13 mouse cellular contexts compared by ENCODE assay signal in genomic region chr4:43965856-43966535, GRCm38 (mm10). TPM values are rescaled to one million over a fixed set of nuclear protein-coding genes. Genes with fewer than 3 reads are reported as not detected.
DNase-seq lines count a peak whose midpoint lies in the region; ATAC-seq lines count a peak whose summit lies in the region.
"Had no signal": no experiment of that assay in that cellular context is flagged by ENCODE, and none has a peak within 500 bp of the region (broad histone marks: within the 10 kb centered on the region; RNA-seq: fewer than 3 reads in every experiment).

No protein-coding gene starts in this region.

- peak; percentile 36 for ATAC-seq in inflammation-experienced regulatory T-cells, adult 6 months
- ATAC-seq in midbrain, embryonic 13.5 days: no peak

- no peaks in the 10 kb centered on the region for H3K36me3 ChIP-seq in midbrain, embryonic 13.5 days

- no peak overlapping the region for H3K4me2 ChIP-seq in midbrain, embryonic 13.5 days (replicated peaks)

- H3K4me3 ChIP-seq in midbrain, embryonic 13.5 days (replicated peaks): no peak overlapping the region

- DNase-seq in testis, postnatal 14 days (ENCODE audit: low spot score): peak; percentile 31
- DNase-seq in testis, postnatal 10 days (ENCODE audit: low spot score): no peak
- peak; percentile 60 to 70 for DNase-seq in lung, postnatal 4 days
- no peak for DNase-seq in embryo, embryonic 10.5 days (ENCODE audit: low spot score)
- DNase-seq in ovary, postnatal 36 days (ENCODE audit: low spot score): no peak
- no peak for DNase-seq in cerebellum, postnatal 4 days (ENCODE audit: low spot score in 2 of 2)
- DNase-seq: adrenal gland, postnatal 10 days; cerebellum, adult 2 months; gastrocnemius, postnatal 14 days; heart, postnatal 4 days had no signal

- 85% methylated on average over 7 of the region's 7 CpGs for WGBS in midbrain, embryonic 13.5 days

- H3K27me3 ChIP-seq in midbrain, embryonic 13.5 days: peaks cover 6% of the 10 kb centered on the region

- H3K4me1 ChIP-seq in midbrain, embryonic 13.5 days (replicated peaks): peaks cover 16% of the 10 kb centered on the region

- H3K27ac ChIP-seq in midbrain, embryonic 13.5 days: no peak overlapping the region

- no peak overlapping the region for H3K9ac ChIP-seq in midbrain, embryonic 13.5 days (replicated peaks)

- H3K9me3 ChIP-seq in midbrain, embryonic 13.5 days: no peaks in the 10 kb centered on the region

RNA-seq across cellular contexts. Expression of gene Glipr2, which starts 8.8 kb away (rescaled TPM):
- 100 to 1,000 TPM; 153 to 302 (median 185) TPM for polyA plus RNA-seq in inflammation-experienced regulatory T-cells, adult 6 months (2017; shearing (Covaris generic))
- 33.7 and 35.3 TPM in 2 replicates for polyA plus RNA-seq in midbrain, embryonic 13.5 days (2015; fragmentation: Nextera tagmentation; extraction: Ambion mirVana)

RNA-seq across cellular contexts. Expression of gene Ccin, which starts 17.3 kb away (rescaled TPM):
- polyA plus RNA-seq in inflammation-experienced regulatory T-cells, adult 6 months (2017; shearing (Covaris generic)): not detected
- not detected in 2 replicates for polyA plus RNA-seq in midbrain, embryonic 13.5 days (2015; fragmentation: Nextera tagmentation; extraction: Ambion mirVana)
- polyA plus RNA-seq: cerebellum, adult 2 months; kidney, postnatal 0 days had no signal

RNA-seq across cellular contexts. Expression of gene Clta, which starts 38.3 kb away (rescaled TPM):
- polyA plus RNA-seq in inflammation-experienced regulatory T-cells, adult 6 months (2017; shearing (Covaris generic)): 100 to 1,000 TPM in 1 of 3 experiments, 10 to 100 TPM in 2; 89.3 to 100 (median 91.5) TPM
- 275 TPM in 2 replicates for polyA plus RNA-seq in midbrain, embryonic 13.5 days (2015; fragmentation: Nextera tagmentation; extraction: Ambion mirVana)

Comparison
In these comparisons a context has a peak if more than half of its experiments do, and no peak if none do; other contexts are left out.
1. DNase-seq: peak in testis, postnatal 14 days (single experiment) and lung, postnatal 4 days (2 of 2); none in testis, postnatal 10 days (single experiment), embryo, embryonic 10.5 days (single experiment), ovary, postnatal 36 days (single experiment) and cerebellum, postnatal 4 days (0 of 2).